Mouse (Mus musculus) hindbrain, embryonic 16.5 days (tissue): ENCODE data around the gene Tmem259. TPM values are rescaled to one million over a fixed set of nuclear protein-coding genes. Genes with fewer than 3 reads are reported as not detected.
A peak's percentile ranks its signal among the peaks of the same experiment; 100 is the strongest.

ENCODE experiments used
- ATAC-seq: fragments of 200-750 bp; cut with Nextera tagmentation; 2 replicates; pipeline ENCODE4 v1.8.0; 2017; ENCODE audit warnings: moderate TSS enrichment, moderate library complexity
- H3K27ac ChIP-seq: fragments of 300-500 bp; sonication (generic); 2 replicates; pipeline ENCODE4 v1.5.1; 2014; ENCODE audit warnings: low read depth, mild to moderate bottlenecking, control low read depth, low read length, moderate library complexity
- H3K27me3 ChIP-seq: fragments of 300-500 bp; sonication (generic); replicated peaks from 2 replicates; pipeline ENCODE4 v1.6.1; 2014; ENCODE audit warnings: low read length; ENCODE audit not compliant: control insufficient read depth, insufficient read depth
- H3K36me3 ChIP-seq: fragments of 300-500 bp; sonication (generic); 2 replicates; pipeline ENCODE4 v1.6.1; 2014; ENCODE audit warnings: mild to moderate bottlenecking, low read length, moderate library complexity, mixed read lengths; ENCODE audit not compliant: control insufficient read depth, insufficient read depth
- H3K4me1 ChIP-seq: fragments of 300-500 bp; sonication (generic); 2 replicates; pipeline ENCODE4 v1.6.1; 2014; ENCODE audit warnings: low read depth, low read length; ENCODE audit not compliant: control insufficient read depth, insufficient read depth
- H3K4me2 ChIP-seq: fragments of 300-500 bp; sonication (generic); 2 replicates; pipeline ENCODE4 v1.6.1; 2014; ENCODE audit warnings: mild to moderate bottlenecking, low read length, control low read depth, moderate library complexity
- H3K4me3 ChIP-seq: fragments of 300-500 bp; sonication (generic); 2 replicates; pipeline ENCODE4 v1.5.1; 2014; ENCODE audit warnings: mild to moderate bottlenecking, low read length, control low read depth, moderate library complexity
- H3K9ac ChIP-seq: fragments of 300-500 bp; sonication (generic); 2 replicates; pipeline ENCODE4 v1.6.1; 2014; ENCODE audit warnings: low read depth, mild to moderate bottlenecking, control low read depth, low read length, moderate library complexity
- H3K9me3 ChIP-seq: fragments of 300-500 bp; sonication (generic); 2 replicates; pipeline ENCODE4 v1.6.1; 2014; ENCODE audit warnings: mild to moderate bottlenecking, low read length, moderate library complexity; ENCODE audit not compliant: control insufficient read depth
- WGBS: fragments of 180-500 bp; shearing (Covaris S2); extraction: QIAGEN DNeasy Blood & Tissue Kit; methylation state at CpG from one replicate; pipeline ENCODE4 v1.1.7; 2014; 5-methylcytosine and 5-hydroxymethylcytosine counted together
- polyA plus RNA-seq: library from polyadenylated mRNA; unstranded; fragments of >200 nt; fragmentation: Nextera tagmentation; extraction: Ambion mirVana; gene quantifications from 2 replicates; pipeline ENCODE4 v1.2.1, GENCODE M21; 2015

Gene Tmem259
- polyA plus RNA-seq, 1 experiment from 2014 or later = 11.7 TPM

- Histone ChIP-seq H3K4me1 (peaks cover 31% of the 10 kb centered on the region), H3K27me3 (peaks cover 24% of the 10 kb centered on the region), H3K27ac (peak overlapping the region; percentile 94), H3K36me3 (no peaks in the 10 kb centered on the region), H3K9ac (peak overlapping the region; percentile 93), H3K4me3 (peak overlapping the region; percentile 80), H3K9me3 (no peaks in the 10 kb centered on the region), H3K4me2 (peak overlapping the region; percentile 98)
- ATAC-seq = peak; percentile 12; the same call in 1 of the 2 replicates
- 3% methylated on average over 35 of the region's 35 CpGs for WGBS
Observed at GRCm38 (mm10) chr10:79985334-79986231, 1.5 kb upstream of the Tmem259 start.

- peaks cover 31% of the 10 kb centered on the region for H3K4me1 ChIP-seq
- peak; percentile 94 for ATAC-seq
- peaks cover 22% of the 10 kb centered on the region for H3K27me3 ChIP-seq
- peak overlapping the region; percentile 98 for H3K4me2 ChIP-seq
- H3K9ac ChIP-seq = peak overlapping the region; percentile 93
- no peaks in the 10 kb centered on the region for H3K36me3 ChIP-seq
- no peaks in the 10 kb centered on the region for H3K9me3 ChIP-seq
- H3K4me3 ChIP-seq = peak overlapping the region; percentile 80
- peak overlapping the region; percentile 94 for H3K27ac ChIP-seq
- under 1% methylated on average over 22 of the region's 22 CpGs for WGBS
Observed at GRCm38 (mm10) chr10:79984871-79985270, 741 bp upstream of the Tmem259 start.

GRCm38 (mm10) chr10:79983670-79984069 lies 460 bp downstream of the Tmem259 start:
- Histone ChIP-seq H3K27me3 (peaks cover 10% of the 10 kb centered on the region), H3K9me3 (no peaks in the 10 kb centered on the region), H3K4me1 (peaks cover 31% of the 10 kb centered on the region), H3K36me3 (peaks cover 5% of the 10 kb centered on the region), H3K4me2 (peak overlapping the region; percentile 98), H3K9ac (peak overlapping the region; percentile 93), H3K27ac (peak overlapping the region; percentile 94), H3K4me3 (peak overlapping the region; percentile 80)
- whole genome bisulfite sequencing = under 1% methylated on average over 18 of the region's 21 CpGs
- no peak for ATAC-seq

- H3K4me3 ChIP-seq = peak overlapping the region; percentile 80
- H3K27me3 ChIP-seq = peaks cover 6% of the 10 kb centered on the region
- 74% methylated on average over 5 of the region's 5 CpGs for WGBS
- no peak for ATAC-seq
- peak overlapping the region; percentile 93 for H3K9ac ChIP-seq
- peaks cover 27% of the 10 kb centered on the region for H3K4me1 ChIP-seq
- H3K9me3 ChIP-seq = no peaks in the 10 kb centered on the region
- H3K27ac ChIP-seq = peak overlapping the region; percentile 94
- H3K4me2 ChIP-seq = peak overlapping the region; percentile 98
- H3K36me3 ChIP-seq = peaks cover 10% of the 10 kb centered on the region
Observed at GRCm38 (mm10) chr10:79983205-79983604, 925 bp downstream of the Tmem259 start.

- H3K27ac ChIP-seq = no peak overlapping the region
- H3K4me3 ChIP-seq = no peak overlapping the region
- peaks cover 39% of the 10 kb centered on the region for H3K36me3 ChIP-seq
- H3K27me3 ChIP-seq = no peaks in the 10 kb centered on the region
- ATAC-seq = no peak
- peaks cover 22% of the 10 kb centered on the region for H3K4me1 ChIP-seq
- no peak overlapping the region for H3K4me2 ChIP-seq
- H3K9ac ChIP-seq = no peak overlapping the region
- 89% methylated on average over 21 of the region's 22 CpGs for WGBS
- H3K9me3 ChIP-seq = no peaks in the 10 kb centered on the region
Observed at GRCm38 (mm10) chr10:79979401-79980155, 4.6 kb downstream of the Tmem259 start.

GRCm38 (mm10) chr10:79978061-79978460 lies 6.1 kb downstream of the Tmem259 start:
- Histone ChIP-seq H3K9me3 (no peaks in the 10 kb centered on the region), H3K27me3 (peaks cover under 1% of the 10 kb centered on the region), H3K27ac (no peak overlapping the region), H3K4me1 (peaks cover 17% of the 10 kb centered on the region), H3K9ac (no peak overlapping the region), H3K4me2 (no peak overlapping the region), H3K4me3 (no peak overlapping the region), H3K36me3 (peaks cover 46% of the 10 kb centered on the region)
- WGBS = 97% methylated on average over 18 of the region's 21 CpGs
- no peak for ATAC-seq

- H3K36me3 ChIP-seq = peaks cover 46% of the 10 kb centered on the region
- no peak for ATAC-seq
- no peak overlapping the region for H3K4me2 ChIP-seq
- H3K4me3 ChIP-seq = no peak overlapping the region
- H3K9ac ChIP-seq = no peak overlapping the region
- H3K4me1 ChIP-seq = peaks cover 10% of the 10 kb centered on the region
- H3K27me3 ChIP-seq = peaks cover 2% of the 10 kb centered on the region
- WGBS = 80% methylated on average over 25 of the region's 28 CpGs
- H3K9me3 ChIP-seq = no peaks in the 10 kb centered on the region
- no peak overlapping the region for H3K27ac ChIP-seq
Observed at GRCm38 (mm10) chr10:79977324-79977723, 6.8 kb downstream of the Tmem259 start.

- H3K4me2 ChIP-seq = no peak overlapping the region
- peaks cover 8% of the 10 kb centered on the region for H3K4me1 ChIP-seq
- no peak for ATAC-seq
- WGBS = 73% methylated on average over 35 of the region's 36 CpGs
- peaks cover 6% of the 10 kb centered on the region for H3K27me3 ChIP-seq
- peaks cover 46% of the 10 kb centered on the region for H3K36me3 ChIP-seq
- H3K4me3 ChIP-seq = no peak overlapping the region
- H3K9ac ChIP-seq = no peak overlapping the region
- no peaks in the 10 kb centered on the region for H3K9me3 ChIP-seq
- H3K27ac ChIP-seq = no peak overlapping the region
Observed at GRCm38 (mm10) chr10:79976722-79977107, 7.4 kb downstream of the Tmem259 start.
